Mouse (Mus musculus): ENCODE measurements at regions not wholly inside any gene's neighbourhood (a gene's known extent, or its start where the extent isn't known, plus 50 kb on each side); places are given as distances from the start of the nearest gene placed in this dataset.

DNA sequence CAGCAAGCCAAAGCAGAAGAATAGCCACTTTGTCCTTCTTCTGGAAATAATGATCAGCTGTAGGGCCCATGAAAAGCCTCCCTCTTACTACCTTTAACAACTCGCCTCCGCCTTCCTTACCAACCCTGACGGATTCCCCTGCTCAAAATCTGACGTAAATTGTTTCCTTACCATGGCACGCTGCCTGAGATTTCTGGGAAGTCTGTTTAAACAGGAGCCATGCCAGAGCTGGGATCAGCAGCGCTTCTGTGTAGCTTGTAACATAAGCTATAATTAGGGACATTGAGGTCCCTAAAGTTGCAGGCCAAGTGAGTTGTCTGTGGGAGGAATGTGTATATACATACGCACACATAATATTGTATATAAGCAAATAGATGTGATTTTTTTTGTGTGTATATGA lies 484.6 kb downstream of the Gsdmc2 start:
- Histone ChIP-seq H3K4me1 (replicated peaks) (no peaks in the 10 kb centered on the region), H3K4me3 (replicated peaks) (no peak overlapping the region), H3K9ac (no peak overlapping the region), H3K9me3 (replicated peaks) (no peaks in the 10 kb centered on the region), H3K27ac (replicated peaks) (no peak overlapping the region), H3K27me3 (no peaks in the 10 kb centered on the region), H3K4me2 (no peak overlapping the region), H3K36me3 (replicated peaks) (no peaks in the 10 kb centered on the region)
- 69% methylated on average over 7 of the region's 7 CpGs for WGBS (ENCODE audit: insufficient replicate concordance)
- no peak for ATAC-seq (ENCODE audit: insufficient read depth)

DNA sequence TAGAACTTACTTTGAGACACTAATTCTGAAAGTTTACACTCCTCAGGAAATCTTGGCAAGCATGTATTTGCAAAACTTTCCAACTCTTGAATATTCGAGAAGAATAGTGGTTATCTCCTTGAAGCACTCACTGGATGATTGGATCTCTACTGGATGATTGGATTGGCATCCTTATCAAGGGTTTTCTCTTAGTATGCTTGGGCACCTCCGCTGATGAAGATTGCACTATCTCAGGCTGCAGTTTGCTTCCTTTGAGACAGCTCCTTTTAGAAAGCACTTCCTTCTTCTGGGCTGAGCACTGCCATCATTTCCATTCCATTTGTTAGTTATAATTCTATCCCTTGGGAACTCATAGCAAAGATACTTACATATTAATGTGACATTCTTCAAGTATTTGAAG lies 503.2 kb downstream of the Gsdmc2 start:
- no peaks in the 10 kb centered on the region for H3K9me3 ChIP-seq (replicated peaks)
- H3K36me3 ChIP-seq (replicated peaks) = no peaks in the 10 kb centered on the region
- no peak overlapping the region for H3K27ac ChIP-seq (replicated peaks)
- ATAC-seq (ENCODE audit: insufficient read depth) = no peak
- H3K9ac ChIP-seq = no peak overlapping the region
- H3K27me3 ChIP-seq = no peaks in the 10 kb centered on the region
- H3K4me3 ChIP-seq (replicated peaks) = no peak overlapping the region
- no peak overlapping the region for H3K4me2 ChIP-seq
- 11% methylated on average over 2 of the region's 2 CpGs for WGBS (ENCODE audit: insufficient replicate concordance)
- no peaks in the 10 kb centered on the region for H3K4me1 ChIP-seq (replicated peaks)

DNA sequence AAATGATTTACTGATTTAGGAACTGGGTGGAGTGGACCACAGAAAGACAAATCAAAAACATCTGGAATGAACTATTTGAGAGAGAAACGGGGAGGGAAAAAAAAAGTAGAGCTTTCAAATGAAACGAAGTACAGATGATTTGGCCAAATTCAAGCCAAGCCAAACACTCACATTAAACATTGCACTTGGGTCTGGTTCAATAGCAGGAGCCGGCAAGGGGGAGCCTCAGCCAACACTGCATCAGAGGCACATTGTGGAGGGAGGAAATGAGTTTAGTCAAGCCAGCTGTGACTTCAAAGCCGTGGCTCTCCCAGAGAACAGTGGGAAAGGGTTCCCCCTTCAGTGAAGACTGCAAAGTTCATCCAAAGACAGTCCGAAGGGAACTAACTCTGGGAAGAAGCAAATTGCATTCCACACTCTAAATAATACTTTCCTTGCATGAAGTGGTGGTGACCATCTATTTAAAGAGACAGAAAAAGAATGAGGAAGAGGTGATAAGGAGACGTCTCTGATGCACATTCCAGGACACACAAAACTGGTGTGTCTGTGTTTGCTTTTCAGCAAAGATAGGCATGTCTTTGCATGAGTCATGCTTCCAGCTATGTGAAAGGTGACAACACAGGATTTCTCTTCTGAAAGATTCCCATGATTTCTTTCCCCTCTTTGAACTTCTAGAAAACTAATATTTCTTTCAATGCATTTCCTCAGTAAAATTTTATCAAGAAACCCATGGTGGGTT lies 504.5 kb downstream of the Gsdmc2 start:
- Histone ChIP-seq H3K36me3 (replicated peaks) (no peaks in the 10 kb centered on the region), H3K4me2 (no peak overlapping the region), H3K4me1 (replicated peaks) (no peaks in the 10 kb centered on the region), H3K27ac (replicated peaks) (no peak overlapping the region), H3K9me3 (replicated peaks) (no peaks in the 10 kb centered on the region), H3K9ac (no peak overlapping the region), H3K4me3 (replicated peaks) (no peak overlapping the region), H3K27me3 (no peaks in the 10 kb centered on the region)
- no peak for ATAC-seq (ENCODE audit: insufficient read depth)
- 24% methylated on average over 6 of the region's 6 CpGs for WGBS (ENCODE audit: insufficient replicate concordance)

- no peaks in the 10 kb centered on the region for H3K4me1 ChIP-seq (replicated peaks)
- H3K36me3 ChIP-seq (replicated peaks) = no peaks in the 10 kb centered on the region
- H3K27ac ChIP-seq (replicated peaks) = no peak overlapping the region
- H3K9ac ChIP-seq = no peak overlapping the region
- no peaks in the 10 kb centered on the region for H3K9me3 ChIP-seq (replicated peaks)
- H3K4me3 ChIP-seq (replicated peaks) = no peak overlapping the region
- H3K4me2 ChIP-seq = no peak overlapping the region
- no peak for ATAC-seq (ENCODE audit: insufficient read depth)
- no peaks in the 10 kb centered on the region for H3K27me3 ChIP-seq
- WGBS (ENCODE audit: insufficient replicate concordance) = 43% methylated on average over 1 of the region's 1 CpGs
These were observed 525.3 kb downstream of the Gsdmc2 start for GRCm38 (mm10) chr15:63319666-63320065.

DNA sequence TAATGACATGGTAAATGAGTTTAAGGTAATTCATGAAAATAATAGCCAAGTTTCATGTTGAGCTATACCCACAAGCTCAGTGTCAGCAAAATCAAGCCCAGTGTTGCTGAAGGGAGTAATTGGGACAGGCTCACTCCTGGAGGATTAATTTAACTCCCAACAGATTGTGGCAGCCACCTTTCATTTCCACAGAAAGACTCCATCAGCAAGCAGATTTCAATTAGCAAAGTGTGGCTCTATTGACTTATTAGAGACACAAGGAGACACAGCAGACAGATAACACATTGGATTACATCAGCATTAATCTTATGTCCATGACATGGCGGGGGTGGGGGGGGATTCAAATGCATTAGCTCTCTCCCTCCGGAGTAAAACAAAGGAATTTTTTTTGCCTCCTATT lies 534.6 kb downstream of the Gsdmc2 start:
- H3K27me3 ChIP-seq = no peaks in the 10 kb centered on the region
- no peak overlapping the region for H3K9ac ChIP-seq
- H3K4me2 ChIP-seq = no peak overlapping the region
- no peak overlapping the region for H3K4me3 ChIP-seq (replicated peaks)
- 60% methylated on average over 2 of the region's 2 CpGs for WGBS (ENCODE audit: insufficient replicate concordance)
- H3K9me3 ChIP-seq (replicated peaks) = no peaks in the 10 kb centered on the region
- no peaks in the 10 kb centered on the region for H3K4me1 ChIP-seq (replicated peaks)
- no peak overlapping the region for H3K27ac ChIP-seq (replicated peaks)
- H3K36me3 ChIP-seq (replicated peaks) = no peaks in the 10 kb centered on the region
- ATAC-seq (ENCODE audit: insufficient read depth) = no peak

DNA sequence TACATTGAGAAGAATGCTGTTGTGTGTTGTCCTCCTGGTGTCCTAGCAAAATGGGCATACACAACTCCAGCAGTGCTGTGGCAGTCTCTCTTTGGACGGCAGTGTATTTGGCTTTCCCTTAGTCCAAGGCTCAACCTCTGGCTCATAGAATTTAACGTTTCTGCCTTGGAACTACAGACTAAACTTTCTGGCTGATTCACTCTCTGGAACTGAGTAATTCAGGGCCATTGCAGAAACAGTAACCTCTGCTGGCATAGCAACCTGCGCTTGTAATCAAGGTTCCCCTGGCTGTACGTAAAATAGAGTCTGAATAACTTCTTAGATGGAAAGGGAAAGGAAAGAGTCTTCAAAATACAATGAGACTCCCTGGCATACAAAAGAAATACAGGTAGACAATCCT lies 545.7 kb downstream of the Gsdmc2 start:
- Histone ChIP-seq H3K4me3 (replicated peaks) (no peak overlapping the region), H3K4me2 (no peak overlapping the region), H3K9ac (no peak overlapping the region), H3K27ac (replicated peaks) (no peak overlapping the region), H3K36me3 (replicated peaks) (no peaks in the 10 kb centered on the region), H3K4me1 (replicated peaks) (no peaks in the 10 kb centered on the region), H3K27me3 (no peaks in the 10 kb centered on the region), H3K9me3 (replicated peaks) (no peaks in the 10 kb centered on the region)
- no peak for ATAC-seq (ENCODE audit: insufficient read depth)
- 56% methylated on average over 4 of the region's 4 CpGs for WGBS (ENCODE audit: insufficient replicate concordance)

DNA sequence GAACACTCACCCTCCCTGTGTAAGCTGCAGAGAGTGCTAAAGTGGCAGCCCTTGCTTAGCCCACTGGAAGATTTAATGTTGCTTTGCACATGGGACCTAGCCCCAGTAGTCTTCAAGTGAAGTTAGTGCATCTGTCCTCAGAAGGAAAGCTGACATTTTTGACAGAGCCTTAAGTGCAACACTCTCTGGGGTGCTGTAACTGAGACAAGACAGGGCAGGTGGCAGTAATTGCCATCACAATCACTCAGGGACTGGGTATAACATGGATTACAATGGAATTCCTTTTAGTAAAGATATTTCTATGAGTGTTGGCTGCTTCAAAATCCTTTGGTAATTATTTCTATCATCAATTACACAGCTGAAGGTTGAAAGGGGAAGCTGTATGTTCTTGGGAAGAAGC lies 556.4 kb downstream of the Gsdmc2 start:
- no peak overlapping the region for H3K4me3 ChIP-seq (replicated peaks)

GRCm38 (mm10) chr15:63286026-63286425 lies 559.0 kb downstream of the Gsdmc2 start:
- Histone ChIP-seq H3K9ac (no peak overlapping the region), H3K36me3 (replicated peaks) (no peaks in the 10 kb centered on the region), H3K9me3 (replicated peaks) (no peaks in the 10 kb centered on the region), H3K27ac (replicated peaks) (no peak overlapping the region), H3K4me1 (replicated peaks) (no peaks in the 10 kb centered on the region), H3K4me3 (replicated peaks) (no peak overlapping the region), H3K27me3 (no peaks in the 10 kb centered on the region), H3K4me2 (no peak overlapping the region)
- 56% methylated on average over 1 of the region's 1 CpGs for WGBS (ENCODE audit: insufficient replicate concordance)
- ATAC-seq (ENCODE audit: insufficient read depth) = no peak

More for the DNA sequence above, 556.4 kb downstream of the Gsdmc2 start:
- no peak for ATAC-seq (ENCODE audit: insufficient read depth)
- Histone ChIP-seq H3K27me3 (no peaks in the 10 kb centered on the region), H3K9me3 (replicated peaks) (no peaks in the 10 kb centered on the region), H3K4me2 (no peak overlapping the region), H3K9ac (no peak overlapping the region), H3K27ac (replicated peaks) (no peak overlapping the region), H3K4me1 (replicated peaks) (no peaks in the 10 kb centered on the region), H3K36me3 (replicated peaks) (no peaks in the 10 kb centered on the region)

DNA sequence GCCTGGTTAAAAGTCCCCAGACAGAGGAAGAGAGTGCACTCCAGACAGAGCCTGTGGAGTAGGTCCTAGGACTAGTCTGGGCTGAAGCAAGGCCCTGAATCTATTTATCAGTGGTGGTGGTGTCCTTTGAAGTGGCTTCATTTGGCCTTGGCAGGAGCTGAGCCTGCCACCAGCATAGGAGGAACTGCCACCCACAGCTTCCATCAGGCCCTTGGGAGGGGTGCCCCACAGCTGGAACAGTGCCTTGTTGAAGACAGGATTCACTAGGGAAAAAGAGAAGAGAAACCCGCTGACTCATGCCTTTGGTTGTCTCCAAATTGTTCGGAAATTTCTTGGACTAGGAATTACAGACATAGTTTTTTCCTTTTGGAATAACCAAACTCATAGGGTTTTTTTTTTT lies 574.6 kb downstream of the Gsdmc2 start:
- no peak overlapping the region for H3K9ac ChIP-seq
- WGBS (ENCODE audit: insufficient replicate concordance) = 48% methylated on average over 2 of the region's 2 CpGs
- ATAC-seq (ENCODE audit: insufficient read depth) = no peak
- no peaks in the 10 kb centered on the region for H3K27me3 ChIP-seq
- no peak overlapping the region for H3K27ac ChIP-seq (replicated peaks)
- no peaks in the 10 kb centered on the region for H3K9me3 ChIP-seq (replicated peaks)
- H3K4me3 ChIP-seq (replicated peaks) = no peak overlapping the region
- H3K4me2 ChIP-seq = no peak overlapping the region
- no peaks in the 10 kb centered on the region for H3K36me3 ChIP-seq (replicated peaks)
- H3K4me1 ChIP-seq (replicated peaks) = no peaks in the 10 kb centered on the region

- H3K4me3 ChIP-seq (replicated peaks) = no peak overlapping the region
- no peak overlapping the region for H3K4me2 ChIP-seq
- WGBS (ENCODE audit: insufficient replicate concordance) = 52% methylated on average over 1 of the region's 1 CpGs
- H3K9ac ChIP-seq = no peak overlapping the region
- no peaks in the 10 kb centered on the region for H3K4me1 ChIP-seq (replicated peaks)
- no peaks in the 10 kb centered on the region for H3K9me3 ChIP-seq (replicated peaks)
- H3K27ac ChIP-seq (replicated peaks) = no peak overlapping the region
- no peaks in the 10 kb centered on the region for H3K27me3 ChIP-seq
- ATAC-seq (ENCODE audit: insufficient read depth) = no peak
- H3K36me3 ChIP-seq (replicated peaks) = no peaks in the 10 kb centered on the region
These were observed 579.1 kb downstream of the Gsdmc2 start for GRCm38 (mm10) chr15:63265845-63266244.

DNA sequence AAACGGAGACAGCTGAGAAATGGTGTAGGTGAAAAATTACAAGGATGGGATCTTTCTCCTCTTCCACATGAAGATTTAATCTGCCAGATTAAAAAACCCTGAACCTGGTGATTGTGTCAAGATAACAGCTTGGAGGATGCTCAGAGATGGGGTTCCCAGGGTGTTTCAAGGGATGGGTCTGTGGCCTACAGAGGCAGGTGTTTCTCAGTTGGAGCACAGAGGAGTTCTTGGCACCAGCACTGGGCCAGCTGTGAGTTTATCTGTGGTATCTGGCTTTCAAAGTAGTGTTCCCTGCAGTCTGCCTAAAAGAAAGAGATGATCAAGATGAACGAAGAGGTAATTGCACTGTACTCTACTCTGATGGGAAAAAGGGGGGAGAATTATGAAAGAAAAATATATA lies 589.2 kb downstream of the Gsdmc2 start:
- WGBS (ENCODE audit: insufficient replicate concordance) = 46% methylated on average over 2 of the region's 2 CpGs
- no peak overlapping the region for H3K4me2 ChIP-seq
- ATAC-seq (ENCODE audit: insufficient read depth) = no peak
- H3K4me1 ChIP-seq (replicated peaks) = no peaks in the 10 kb centered on the region
- H3K9ac ChIP-seq = no peak overlapping the region
- no peak overlapping the region for H3K27ac ChIP-seq (replicated peaks)
- H3K9me3 ChIP-seq (replicated peaks) = no peaks in the 10 kb centered on the region
- H3K27me3 ChIP-seq = no peaks in the 10 kb centered on the region
- no peak overlapping the region for H3K4me3 ChIP-seq (replicated peaks)
- no peaks in the 10 kb centered on the region for H3K36me3 ChIP-seq (replicated peaks)

DNA sequence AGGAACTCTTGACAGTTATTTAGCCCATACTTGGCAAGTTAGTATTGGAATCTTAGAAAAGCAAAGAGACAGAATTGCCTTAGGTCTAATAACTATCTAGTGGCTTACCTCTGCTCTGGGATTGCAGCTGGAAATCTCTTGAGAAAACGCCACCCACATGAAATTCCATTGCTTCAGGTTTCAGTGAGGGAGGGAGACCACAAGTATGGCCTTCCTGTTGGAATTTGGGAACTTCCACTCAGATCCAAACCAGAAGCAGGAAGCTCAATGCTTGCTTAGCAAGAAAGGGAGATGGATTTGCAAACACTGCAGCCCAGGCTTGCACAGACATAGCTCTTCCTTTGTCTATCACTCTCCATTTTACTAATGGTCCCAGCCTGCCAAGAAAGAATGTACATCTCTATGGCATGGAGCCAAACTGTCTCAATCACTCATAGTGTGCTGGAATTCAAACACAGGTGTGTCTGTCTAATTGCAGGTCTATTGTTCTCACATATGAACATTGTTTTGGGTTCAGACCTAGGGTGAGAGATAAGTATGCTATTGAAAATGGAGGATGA lies 592.1 kb downstream of the Gsdmc2 start:
- Histone ChIP-seq H3K27ac (replicated peaks) (no peak overlapping the region), H3K9ac (no peak overlapping the region), H3K9me3 (replicated peaks) (no peaks in the 10 kb centered on the region), H3K4me1 (replicated peaks) (no peaks in the 10 kb centered on the region), H3K4me3 (replicated peaks) (no peak overlapping the region), H3K27me3 (no peaks in the 10 kb centered on the region), H3K4me2 (no peak overlapping the region), H3K36me3 (replicated peaks) (no peaks in the 10 kb centered on the region)
- 48% methylated on average over 1 of the region's 1 CpGs for WGBS (ENCODE audit: insufficient replicate concordance)
- ATAC-seq (ENCODE audit: insufficient read depth) = no peak
